Mouse (Mus musculus): ENCODE measurements around the gene 1600002K03Rik. TPM values are rescaled to one million over a fixed set of nuclear protein-coding genes. Genes with fewer than 3 reads are reported as not detected.

1600002K03Rik gene
- polyA plus RNA-seq, 1 experiment from 2014 or later: 11.7 TPM

DNA sequence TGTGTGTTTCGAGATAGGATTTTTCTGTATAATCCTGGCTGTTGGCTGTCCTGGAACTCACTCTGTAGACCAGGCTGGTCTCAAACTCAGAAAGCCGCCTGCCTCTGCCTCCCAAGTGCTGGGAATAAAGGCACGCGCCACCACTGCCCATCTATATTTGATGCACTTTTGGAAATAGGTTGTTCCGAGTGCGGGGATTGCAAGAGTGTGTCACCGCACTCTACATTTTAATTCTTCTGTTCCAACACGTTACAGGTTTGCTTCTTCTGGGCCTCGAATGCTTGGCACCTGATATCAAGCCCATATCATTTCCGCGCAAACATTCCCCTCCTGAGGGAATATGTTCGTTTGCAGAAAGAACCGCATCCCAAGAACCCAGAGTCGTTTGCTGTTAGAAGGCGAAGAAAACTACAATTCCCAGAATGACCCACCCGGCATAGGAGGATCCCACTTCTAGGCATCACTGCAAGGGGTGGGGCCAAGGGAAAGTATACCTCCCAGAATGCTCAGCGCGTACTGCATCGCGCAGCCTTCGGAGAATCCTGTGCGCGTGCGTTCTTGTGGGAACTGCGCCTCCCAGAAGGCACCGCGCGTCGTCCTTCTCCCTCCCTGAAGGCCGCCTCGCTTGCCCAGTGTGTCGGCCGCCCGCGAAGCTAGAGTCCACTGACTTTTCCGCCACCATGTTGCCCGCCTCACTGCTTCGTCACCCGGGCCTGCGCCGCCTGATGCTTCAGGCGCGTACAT is 30.8 kb upstream of the 1600002K03Rik start:
- Histone ChIP-seq H3K9me3 (replicated peaks) (no peaks in the 10 kb centered on the region), H3K4me3 (peak overlapping the region; percentile 72), H3K4me1 (replicated peaks) (peaks cover 72% of the 10 kb centered on the region), H3K27ac (ENCODE audit: poor library complexity, severe bottlenecking) (peak overlapping the region; percentile 86), H3K36me3 (peaks cover 35% of the 10 kb centered on the region), H3K4me2 (peak overlapping the region; percentile 68), H3K9ac (peak overlapping the region; percentile 96), H3K27me3 (replicated peaks) (peaks cover 16% of the 10 kb centered on the region)
- WGBS: under 1% methylated on average over 43 of the region's 43 CpGs
- peak; percentile 87 for ATAC-seq (ENCODE audit: insufficient number of reproducible peaks, low FRiP score)

DNA sequence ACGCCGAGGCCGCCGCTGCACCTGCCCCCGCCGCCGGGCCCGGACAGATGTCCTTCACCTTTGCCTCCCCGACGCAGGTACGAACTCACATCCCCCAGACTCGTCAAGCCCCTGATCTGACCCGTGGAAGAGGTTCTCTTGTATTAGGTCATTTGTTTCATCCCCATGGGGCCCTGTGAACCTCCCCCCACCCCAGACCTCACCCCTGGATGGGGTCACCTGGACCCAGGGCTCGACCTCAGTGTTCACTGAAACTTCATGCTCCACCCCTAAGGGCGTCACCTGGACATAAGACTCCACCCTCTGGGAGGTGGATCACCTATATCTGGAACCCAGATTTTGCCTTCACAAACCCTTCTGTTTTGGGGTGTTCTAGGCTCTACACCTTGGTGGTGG is 30.2 kb upstream of the 1600002K03Rik start:
- Histone ChIP-seq H3K36me3 (peaks cover 35% of the 10 kb centered on the region), H3K4me1 (replicated peaks) (peaks cover 72% of the 10 kb centered on the region), H3K9ac (peak overlapping the region; percentile 96), H3K4me2 (peak overlapping the region; percentile 68), H3K9me3 (replicated peaks) (no peaks in the 10 kb centered on the region), H3K27me3 (replicated peaks) (peaks cover 10% of the 10 kb centered on the region), H3K4me3 (peak overlapping the region; percentile 72), H3K27ac (ENCODE audit: poor library complexity, severe bottlenecking) (peak overlapping the region; percentile 86)
- whole genome bisulfite sequencing: under 1% methylated on average over 15 of the region's 15 CpGs
- ATAC-seq (ENCODE audit: insufficient number of reproducible peaks, low FRiP score): no peak; the same call in 1 of the 2 replicates

DNA sequence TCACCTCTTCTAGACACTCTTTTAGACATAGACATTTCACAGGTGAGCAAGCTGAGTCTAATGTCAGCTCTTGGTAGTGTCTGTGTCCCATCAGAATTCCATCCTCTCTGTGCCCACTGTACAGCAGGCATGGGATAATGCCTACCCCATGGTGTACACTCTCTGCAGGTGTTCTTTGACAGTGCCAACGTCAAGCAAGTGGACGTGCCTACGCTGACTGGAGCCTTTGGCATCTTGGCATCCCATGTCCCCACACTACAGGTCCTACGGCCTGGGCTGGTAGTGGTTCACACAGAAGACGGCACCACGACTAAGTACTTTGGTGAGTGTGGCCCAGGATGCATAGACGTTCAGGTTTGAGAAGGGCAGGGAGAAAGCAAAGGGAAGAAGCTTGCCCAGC is 29.1 kb upstream of the 1600002K03Rik start:
- Histone ChIP-seq H3K27ac (ENCODE audit: poor library complexity, severe bottlenecking) (no peak overlapping the region), H3K4me3 (peak overlapping the region; percentile 3; the same call in 1 of the 2 replicates), H3K27me3 (replicated peaks) (no peaks in the 10 kb centered on the region; the same call in 1 of the 2 replicates), H3K4me1 (replicated peaks) (peaks cover 64% of the 10 kb centered on the region), H3K4me2 (peak overlapping the region; percentile 68), H3K9me3 (replicated peaks) (no peaks in the 10 kb centered on the region), H3K9ac (no peak overlapping the region), H3K36me3 (peaks cover 35% of the 10 kb centered on the region)
- ATAC-seq (ENCODE audit: insufficient number of reproducible peaks, low FRiP score): no peak
- 94% methylated on average over 7 of the region's 7 CpGs for WGBS

- Histone ChIP-seq H3K4me1 (replicated peaks) (peaks cover 61% of the 10 kb centered on the region), H3K27me3 (replicated peaks) (no peaks in the 10 kb centered on the region), H3K9me3 (replicated peaks) (no peaks in the 10 kb centered on the region), H3K4me2 (no peak overlapping the region), H3K27ac (ENCODE audit: poor library complexity, severe bottlenecking) (no peak overlapping the region), H3K9ac (no peak overlapping the region), H3K36me3 (peaks cover 35% of the 10 kb centered on the region), H3K4me3 (0 out of 2 replicates have a peak overlapping the region, but pooled peaks have one; percentile 3)
- no peak for ATAC-seq (ENCODE audit: insufficient number of reproducible peaks, low FRiP score)
- WGBS: 93% methylated on average over 12 of the region's 12 CpGs
These were observed 28.6 kb upstream of the 1600002K03Rik start for GRCm38 (mm10) chr10:80144159-80144558.

DNA sequence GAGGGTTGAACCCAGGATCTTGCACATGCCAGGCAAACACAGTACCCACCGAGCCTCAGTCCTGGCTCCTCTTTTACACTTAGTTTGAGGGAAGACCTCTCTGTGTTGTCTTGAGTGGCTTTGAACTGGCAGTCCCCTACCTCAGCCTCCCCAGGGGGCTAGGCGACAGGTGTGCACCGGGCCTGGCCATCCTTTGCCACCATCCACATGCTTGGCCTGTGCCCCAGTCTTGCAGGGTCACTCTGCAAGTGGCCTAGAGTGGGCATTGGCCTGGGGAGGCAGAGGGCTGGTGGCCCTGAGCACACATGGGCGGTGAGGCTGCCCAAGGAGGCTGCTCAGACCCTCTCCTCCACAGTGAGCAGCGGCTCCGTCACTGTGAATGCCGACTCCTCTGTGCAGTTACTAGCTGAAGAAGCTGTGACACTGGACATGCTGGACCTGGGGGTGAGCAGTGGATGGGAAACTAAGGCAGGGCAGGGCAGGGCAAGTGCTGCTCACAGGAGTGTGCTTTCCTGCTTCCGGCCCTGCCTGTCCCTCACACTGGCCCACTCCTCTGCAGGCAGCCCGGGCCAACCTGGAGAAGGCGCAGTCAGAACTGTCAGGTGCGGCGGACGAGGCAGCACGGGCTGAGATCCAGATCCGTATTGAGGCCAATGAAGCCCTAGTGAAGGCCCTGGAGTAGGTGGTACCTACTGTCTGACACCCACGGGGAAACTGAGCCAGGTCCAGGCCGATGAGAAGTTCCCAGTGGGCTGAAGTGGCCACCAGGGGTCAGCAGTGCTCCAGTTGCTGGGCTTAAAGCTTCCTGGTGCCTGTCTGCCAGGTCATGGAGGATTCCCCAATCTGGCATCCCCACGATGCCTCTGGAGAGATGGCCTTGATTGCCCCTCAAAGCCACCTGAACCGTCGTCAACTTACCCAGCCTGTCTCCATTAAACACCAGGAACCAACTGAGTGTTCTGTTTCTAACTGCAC is 27.6 kb upstream of the 1600002K03Rik start:
- no peak for ATAC-seq (ENCODE audit: insufficient number of reproducible peaks, low FRiP score)
- H3K9ac ChIP-seq: peak overlapping the region; percentile 90
- peaks cover 40% of the 10 kb centered on the region for H3K36me3 ChIP-seq
- peak overlapping the region; percentile 98; the same call in 1 of the 2 replicates for H3K27ac ChIP-seq (ENCODE audit: poor library complexity, severe bottlenecking)
- 76% methylated on average over 20 of the region's 20 CpGs for WGBS
- H3K4me1 ChIP-seq (replicated peaks): peaks cover 55% of the 10 kb centered on the region
- H3K27me3 ChIP-seq (replicated peaks): no peaks in the 10 kb centered on the region
- H3K4me2 ChIP-seq: peak overlapping the region; percentile 22; the same call in 1 of the 2 replicates
- H3K4me3 ChIP-seq: peak overlapping the region; percentile 5; the same call in 1 of the 2 replicates
- no peaks in the 10 kb centered on the region for H3K9me3 ChIP-seq (replicated peaks)

DNA sequence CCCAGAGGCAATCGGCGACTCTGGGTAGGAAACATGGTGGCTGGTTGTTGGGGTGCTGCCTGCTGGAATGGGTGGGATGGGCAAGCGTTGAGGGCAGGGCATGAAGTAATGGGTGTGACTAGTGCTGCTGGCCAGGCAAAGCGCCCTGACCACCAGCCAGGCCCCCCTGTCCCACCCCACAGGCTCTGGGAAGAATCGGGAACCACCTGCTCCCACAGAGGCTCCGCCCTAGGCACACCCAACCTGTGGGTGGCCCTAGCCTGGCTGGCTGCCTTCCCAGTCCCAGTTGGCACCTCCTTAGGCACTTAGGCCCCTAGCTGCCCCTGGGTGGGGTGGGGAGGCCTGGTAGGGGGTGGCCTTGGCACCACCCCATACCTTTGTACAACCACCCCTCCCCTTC is 26.8 kb upstream of the 1600002K03Rik start:
- Histone ChIP-seq H3K36me3 (peaks cover 47% of the 10 kb centered on the region), H3K4me2 (peak overlapping the region; percentile 22; the same call in 1 of the 2 replicates), H3K27ac (ENCODE audit: poor library complexity, severe bottlenecking) (peak overlapping the region; percentile 98), H3K4me1 (replicated peaks) (peaks cover 51% of the 10 kb centered on the region), H3K27me3 (replicated peaks) (no peaks in the 10 kb centered on the region), H3K9ac (peak overlapping the region; percentile 90), H3K9me3 (replicated peaks) (no peaks in the 10 kb centered on the region), H3K4me3 (0 out of 2 replicates have a peak overlapping the region, but pooled peaks have one; percentile 5)
- WGBS: 83% methylated on average over 6 of the region's 6 CpGs
- no peak for ATAC-seq (ENCODE audit: insufficient number of reproducible peaks, low FRiP score)

DNA sequence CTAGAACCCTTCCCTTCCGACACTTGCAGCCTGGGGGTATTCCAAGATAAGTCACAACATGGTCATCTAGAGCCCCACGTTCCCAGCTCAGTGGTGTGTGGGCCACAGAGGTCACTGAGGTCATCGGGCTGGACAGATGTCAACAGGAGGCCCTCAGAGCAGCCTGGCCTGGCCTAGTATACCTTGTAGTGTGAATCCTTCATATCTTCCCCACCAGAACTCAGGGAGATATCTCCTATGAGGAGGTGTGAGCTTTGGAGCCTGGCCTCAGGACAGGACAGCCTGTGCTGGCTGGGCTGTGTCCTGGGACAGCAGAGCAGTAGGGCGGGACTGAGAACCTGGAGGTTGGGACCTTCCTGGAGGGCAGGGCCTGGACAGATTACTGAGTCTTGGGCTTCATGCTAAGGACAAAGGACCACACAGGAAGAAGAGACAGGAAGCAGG is 26.2 kb upstream of the 1600002K03Rik start:
- H3K9me3 ChIP-seq (replicated peaks): no peaks in the 10 kb centered on the region
- peaks cover 53% of the 10 kb centered on the region for H3K36me3 ChIP-seq
- peak overlapping the region; percentile 98 for H3K27ac ChIP-seq (ENCODE audit: poor library complexity, severe bottlenecking)
- no peak for ATAC-seq (ENCODE audit: insufficient number of reproducible peaks, low FRiP score)
- 52% methylated on average over 4 of the region's 4 CpGs for WGBS
- H3K4me1 ChIP-seq (replicated peaks): peaks cover 51% of the 10 kb centered on the region
- no peaks in the 10 kb centered on the region for H3K27me3 ChIP-seq (replicated peaks)
- H3K4me2 ChIP-seq: peak overlapping the region; percentile 87; the same call in 1 of the 2 replicates
- peak overlapping the region; percentile 90 for H3K9ac ChIP-seq
- H3K4me3 ChIP-seq: no peak overlapping the region

DNA sequence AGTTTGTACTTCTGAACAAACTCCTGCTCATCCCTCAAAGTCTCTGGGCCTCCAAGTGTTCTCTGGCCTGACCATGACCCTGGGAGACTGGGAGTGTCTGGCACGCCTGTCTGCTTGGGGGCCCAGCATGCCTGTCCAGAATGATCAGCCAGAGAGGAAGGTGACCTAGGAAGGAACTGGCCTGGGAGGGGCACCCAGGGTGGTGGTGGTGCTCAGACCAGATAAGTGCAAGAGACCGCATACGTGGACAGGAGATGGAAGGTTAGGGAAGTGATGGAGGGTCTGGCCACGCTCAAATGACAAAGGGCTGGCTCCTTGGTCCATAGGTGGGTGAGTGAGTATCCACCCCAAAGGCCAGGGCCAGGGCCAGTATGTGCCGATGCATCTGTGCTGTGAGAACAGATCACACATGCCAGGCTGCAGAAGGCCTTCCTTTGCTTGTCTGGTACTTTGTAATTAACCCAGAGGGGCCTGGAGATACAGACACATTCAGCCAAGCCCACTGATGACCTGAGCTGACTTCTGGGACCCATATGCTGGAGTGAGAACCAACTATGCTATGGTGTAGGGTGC is 25.5 kb upstream of the 1600002K03Rik start:
- Histone ChIP-seq H3K9ac (peak overlapping the region; percentile 90), H3K4me2 (peak overlapping the region; percentile 87), H3K27ac (ENCODE audit: poor library complexity, severe bottlenecking) (peak overlapping the region; percentile 98), H3K27me3 (replicated peaks) (no peaks in the 10 kb centered on the region), H3K36me3 (peaks cover 59% of the 10 kb centered on the region), H3K4me3 (peak overlapping the region; percentile 90), H3K9me3 (replicated peaks) (no peaks in the 10 kb centered on the region), H3K4me1 (replicated peaks) (peaks cover 57% of the 10 kb centered on the region)
- no peak for ATAC-seq (ENCODE audit: insufficient number of reproducible peaks, low FRiP score)
- WGBS: 49% methylated on average over 5 of the region's 5 CpGs

DNA sequence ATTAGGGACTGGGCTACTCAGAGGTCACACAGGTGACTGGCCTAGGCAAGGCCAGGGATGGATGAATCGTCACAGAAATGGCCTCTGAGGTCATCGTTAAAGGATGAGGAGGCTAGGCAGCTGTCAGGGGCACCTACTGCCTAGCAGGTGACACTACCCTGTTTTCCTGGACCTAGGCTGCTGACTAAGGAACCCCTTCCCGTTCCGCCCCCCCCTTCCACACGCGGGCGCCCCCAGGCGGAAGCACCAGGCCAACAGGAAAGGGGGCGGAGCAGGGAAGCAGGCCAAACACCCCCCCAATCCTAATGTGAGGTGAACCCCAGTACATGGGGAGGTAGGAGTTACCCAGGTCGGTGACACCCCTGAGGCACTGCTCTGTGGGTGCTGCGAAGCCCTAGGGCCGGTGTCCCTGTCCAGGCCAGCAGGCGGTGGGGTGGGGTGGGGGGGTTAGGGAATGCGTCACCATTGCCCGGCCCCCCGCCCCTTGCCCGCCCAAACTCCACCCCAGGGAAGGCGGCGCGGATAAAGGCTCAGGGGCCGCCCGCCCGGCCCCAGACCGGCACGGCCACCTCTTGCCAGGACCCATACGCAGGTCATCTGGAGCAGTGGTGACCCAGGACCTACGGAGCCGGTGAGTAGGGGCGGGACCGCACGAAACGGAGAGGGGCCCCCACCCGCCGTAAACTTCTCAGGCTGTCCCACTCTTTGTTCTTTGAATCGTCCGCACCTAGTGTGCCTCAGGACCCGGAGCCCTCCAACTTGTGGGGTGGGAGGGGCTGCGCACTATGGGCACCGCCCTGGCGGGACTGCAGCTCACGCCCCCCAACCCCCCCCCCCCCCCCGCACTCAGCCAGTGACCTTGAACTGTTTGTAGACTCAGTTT is 24.8 kb upstream of the 1600002K03Rik start, which contains the start of gene Midn:
Midn (plus strand) TSS at position 554 of the 883 bp plus-strand sequence.
- under 1% methylated on average over 40 of the region's 42 CpGs for WGBS
- H3K27ac ChIP-seq (ENCODE audit: poor library complexity, severe bottlenecking): peak within 1 kb of the TSS; percentile 98
- H3K9me3 ChIP-seq (replicated peaks): no peaks in the 10 kb centered on the region
- H3K4me3 ChIP-seq: peak within 1 kb of the TSS; percentile 90
- peaks cover 62% of the 10 kb centered on the region for H3K4me1 ChIP-seq (replicated peaks)
- H3K4me2 ChIP-seq: peak within 1 kb of the TSS; percentile 87
- peak within 1 kb of the TSS; percentile 90 for H3K9ac ChIP-seq
- peak; percentile 60 for ATAC-seq (ENCODE audit: insufficient number of reproducible peaks, low FRiP score)
- no peaks in the 10 kb centered on the region for H3K27me3 ChIP-seq (replicated peaks)
- H3K36me3 ChIP-seq: peaks cover 67% of the 10 kb centered on the region
